Mouse (Mus musculus) liver, adult 2 months (tissue): ENCODE results near the gene Tbx1.

Experiments used
- CTCF ChIP-seq: fragments of 200-500 bp; IDR thresholded peaks from 2 replicates; pipeline ENCODE4 v1.5.1; 2011; ENCODE audit warnings: low read depth, low read length, control low read depth
- POLR2A ChIP-seq: fragments of 200-500 bp; IDR thresholded peaks from 2 replicates; pipeline ENCODE4 v1.6.1; 2011; ENCODE audit warnings: low read length, control low read depth; ENCODE audit not compliant: insufficient read depth; ENCODE audit errors: extremely low read depth

DNA sequence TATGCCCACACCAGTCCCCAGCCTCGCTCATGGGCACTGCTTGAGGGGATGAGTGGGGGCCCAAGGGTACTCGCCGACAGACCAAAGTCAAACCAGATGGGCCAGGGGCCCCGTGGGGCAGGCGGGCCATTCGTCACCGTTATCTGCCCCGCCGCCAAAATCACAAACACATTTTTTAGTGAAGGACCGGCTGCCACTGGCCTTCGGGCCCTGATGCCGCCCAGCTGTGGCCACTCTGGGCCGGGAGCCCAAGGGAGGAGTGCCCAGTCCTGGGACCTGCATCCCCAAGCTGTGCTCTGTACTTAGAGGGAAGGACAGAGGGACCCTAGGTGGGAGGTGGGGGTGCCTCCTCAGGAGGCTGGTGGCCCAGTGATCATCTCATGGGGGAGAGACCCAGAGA is 21.3 kb upstream of the Tbx1 start:
- TF ChIP-seq POLR2A (no peak), CTCF (no peak)
